Mouse (Mus musculus) heart, adult 18-20 months (tissue): ENCODE data around the gene Gabarap. TPM values are rescaled to one million over a fixed set of nuclear protein-coding genes. Genes with fewer than 3 reads are reported as not detected.
"Not testable (repeated sequence)": the region's sequence is repeated elsewhere in the genome, so short reads cannot be mapped to it uniquely, and the experiment has no call there.

Source experiments
- DNase-seq, 2 experiments: peaks; one replicate each; pipeline ENCODE4 v3.0.0; 2021 to 2022; ENCODE audit warnings: mixed read lengths in 1 of 2
- long read RNA-seq, 2 experiments: library from polyadenylated mRNA; stranded (forward); transcript quantifications; one replicate each; pipeline ENCODE4 v2.0.0; 2021
- total RNA-seq, 2 experiments: library from RNA; stranded (reverse); gene quantifications; 2 replicates each; pipeline ENCODE4 v1.2.3; 2021

Gene Gabarap
- 100 to 1,000 TPM; 285 to 320 TPM for total RNA-seq
- long read RNA-seq, experiment 1, transcript Gabarap-201 (4 exons, 1,351 nt): major isoform, 205 of 214 reads
- long read RNA-seq, experiment 1, partial matches to known transcripts: 9 of 214 reads
- long read RNA-seq, experiment 1, other reads (novel, unspliced or antisense): 0 of 214 reads
- long read RNA-seq, experiment 2, transcript Gabarap-201 (4 exons, 1,351 nt): major isoform, 161 of 169 reads
- long read RNA-seq, experiment 2, partial matches to known transcripts: 8 of 169 reads
- long read RNA-seq, experiment 2, other reads (novel, unspliced or antisense): 0 of 169 reads

DNA sequence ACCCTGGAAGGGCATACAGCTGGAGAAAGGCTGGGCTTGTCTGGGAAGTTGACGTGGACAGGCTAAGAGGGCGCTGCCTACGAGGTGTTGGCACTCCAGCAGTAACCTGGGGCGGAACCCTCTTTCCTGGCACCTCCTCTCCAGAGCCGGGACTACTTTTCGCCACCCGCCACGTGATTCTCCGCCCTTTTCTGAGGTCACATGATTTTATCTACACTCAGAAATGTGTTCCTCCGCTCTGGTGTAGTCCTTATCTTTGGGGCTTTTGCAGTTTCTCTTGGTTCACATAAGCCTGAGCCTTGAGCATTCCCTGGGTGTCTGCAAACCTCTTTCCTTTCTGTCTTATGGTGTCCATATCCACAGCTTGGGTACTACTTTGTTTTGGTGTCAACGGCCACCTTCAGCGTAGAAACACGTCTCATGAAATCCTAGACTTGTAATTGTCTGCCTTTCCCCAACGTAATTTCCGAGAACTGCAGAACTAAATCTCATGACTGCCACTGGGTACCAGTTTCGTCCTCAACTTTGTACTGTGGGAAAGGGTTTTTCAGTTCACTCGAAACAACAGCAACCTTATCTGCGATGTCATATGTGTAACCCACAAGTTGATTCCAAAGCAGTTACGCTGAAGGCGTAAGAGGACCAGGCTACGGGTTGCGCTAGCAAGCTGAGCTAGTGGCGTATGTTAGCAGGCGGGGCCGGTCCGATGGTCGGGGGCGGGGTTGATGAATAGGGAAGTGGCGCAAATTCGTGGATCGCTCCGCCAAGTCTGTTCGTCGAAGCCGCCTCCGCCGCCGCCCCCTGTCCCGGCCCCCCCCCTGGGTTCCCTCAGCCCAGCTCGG is at the start of gene Gabarap:
Gene Gabarap, plus strand, starts transcription at position 294 of the 842 bp plus-strand sequence.
- peak; percentile 98 for DNase-seq

DNA sequence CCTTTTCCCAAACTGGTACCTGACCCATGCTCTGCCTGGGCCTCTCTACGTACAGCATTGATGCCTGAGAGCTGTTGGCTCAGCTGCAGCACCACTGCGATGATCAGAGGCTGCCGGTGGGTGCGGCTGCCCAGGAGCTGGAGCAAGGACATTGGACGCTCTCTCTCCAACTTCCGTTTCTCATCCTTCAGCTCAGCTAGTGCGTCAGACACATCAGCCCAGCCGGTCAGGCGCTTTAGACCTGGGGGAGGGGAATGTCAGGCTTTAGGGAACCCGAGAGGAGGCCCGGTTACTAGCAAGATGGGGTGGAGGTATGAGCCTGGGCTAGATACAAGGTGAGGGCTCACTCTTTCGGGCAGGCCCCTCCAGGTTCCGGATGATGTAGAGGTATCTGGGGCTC is 45.7 kb upstream of the Gabarap start:
- DNase-seq: peak in 1 of 2 experiments; percentile 26

DNA sequence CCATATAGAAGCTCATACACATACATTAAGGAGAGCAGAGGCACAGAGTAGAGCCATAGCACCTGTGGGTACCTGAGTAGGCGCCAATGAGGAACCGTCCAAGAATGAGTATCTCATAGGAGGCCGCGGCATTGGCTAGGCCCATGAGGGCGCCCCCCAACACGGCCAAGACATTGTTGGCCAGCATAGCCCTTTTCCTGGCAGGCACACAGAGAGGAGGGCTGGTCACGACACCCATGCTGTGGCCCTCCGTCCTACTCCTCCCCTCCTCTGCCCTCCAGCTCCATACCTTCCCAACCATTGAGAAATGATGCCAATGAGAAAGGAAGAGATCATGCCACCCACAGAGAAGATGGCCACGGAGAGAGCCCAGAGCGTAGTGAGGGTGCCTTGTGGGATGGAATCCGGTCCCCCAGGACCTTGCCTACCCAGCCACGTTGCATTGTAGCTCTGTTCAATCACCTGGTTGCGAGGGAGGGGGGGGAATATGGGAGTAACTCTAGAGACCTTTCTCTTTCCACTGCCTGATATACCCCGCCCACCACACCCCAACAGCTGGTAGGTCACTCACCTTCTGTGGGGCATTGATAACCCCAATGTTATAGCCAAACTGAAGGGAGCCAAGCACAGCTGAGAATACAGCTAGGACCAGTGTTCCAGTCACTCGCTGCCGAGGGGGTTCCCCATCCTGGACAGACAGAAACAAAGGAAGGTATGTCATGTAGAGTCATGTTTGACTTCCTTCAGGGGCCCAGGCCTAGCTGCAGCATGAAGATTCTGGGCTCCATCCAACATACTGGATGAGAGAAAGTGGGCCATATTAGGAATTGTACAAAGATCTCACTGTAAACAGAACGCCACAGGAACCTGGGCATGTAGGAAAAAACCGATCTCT is 44.7 kb upstream of the Gabarap start:
- DNase-seq: no peak

DNA sequence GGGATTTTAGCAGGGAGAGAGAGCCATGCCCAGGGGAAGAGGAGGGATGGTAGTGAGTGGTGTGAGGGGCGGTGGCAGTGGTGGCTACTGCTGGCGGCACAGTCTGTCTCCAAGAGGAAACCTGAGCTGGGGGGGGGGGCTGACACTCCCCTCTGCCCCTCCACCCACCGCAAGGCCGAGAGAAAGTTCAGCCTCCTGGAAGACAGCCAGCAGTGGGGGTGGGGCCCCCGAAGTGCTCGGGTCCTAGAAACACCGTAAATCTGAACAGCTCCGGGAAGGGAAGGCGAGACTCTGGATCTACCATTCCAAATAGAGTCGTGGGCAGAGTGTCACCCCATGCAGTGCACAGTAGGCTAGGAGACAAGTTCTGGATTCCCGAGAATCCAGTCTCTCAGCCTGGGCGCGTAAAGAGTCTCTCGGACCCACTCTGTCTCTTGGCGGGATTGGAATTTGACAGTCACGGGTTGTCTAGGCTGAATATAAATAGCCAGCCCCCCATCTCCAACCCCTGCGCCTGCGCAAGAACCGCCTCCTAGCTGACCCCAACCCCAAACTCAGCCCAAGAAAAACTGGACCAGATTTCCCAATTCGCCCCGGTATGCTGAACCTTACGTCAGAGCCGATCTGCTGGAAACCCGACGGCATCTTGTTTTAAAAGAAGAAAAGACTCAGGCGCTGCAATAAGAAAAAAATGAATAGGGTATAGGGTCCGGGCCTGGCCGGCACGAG is 43.4 kb upstream of the Gabarap start:
- DNase-seq: peak; percentile 66 to 83

DNA sequence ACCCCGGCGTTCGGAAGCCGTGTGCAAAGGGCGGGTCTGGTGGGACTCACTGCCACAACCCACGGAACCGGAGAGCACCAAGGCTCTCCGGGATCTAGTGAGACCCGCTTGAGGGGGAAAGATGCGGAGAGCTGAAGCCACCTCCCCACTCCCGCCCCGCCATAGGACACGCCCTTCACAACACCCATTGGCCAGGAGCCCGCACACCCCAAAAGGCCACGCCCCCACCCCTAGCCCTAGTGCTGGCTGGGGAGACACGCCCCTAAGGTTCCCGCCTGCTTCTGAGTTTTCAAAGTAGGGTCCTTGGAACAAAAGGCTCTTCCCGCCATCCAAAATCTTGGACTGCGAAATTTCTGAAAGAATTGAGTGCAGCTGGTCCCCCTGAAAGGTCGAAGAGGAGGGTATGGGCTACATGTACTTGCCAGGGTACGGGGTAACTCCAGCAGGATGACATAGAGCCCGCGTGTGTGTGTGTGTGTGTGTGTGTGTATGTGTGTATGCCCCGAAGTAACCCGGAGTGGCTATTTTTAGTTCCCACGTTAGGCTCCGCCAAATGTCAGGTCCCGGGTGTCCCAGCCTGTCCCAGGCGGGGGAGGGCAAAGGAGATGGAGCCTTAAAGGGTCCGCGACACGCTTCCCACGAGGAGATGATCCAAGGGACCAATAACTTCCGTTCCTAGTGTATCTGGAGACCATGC is 42.7 kb upstream of the Gabarap start, which contains the start of gene Slc2a4:
Gene Slc2a4, minus strand, starts transcription at position 123 of the 697 bp plus-strand sequence.
- DNase-seq: peak; percentile 94

DNA sequence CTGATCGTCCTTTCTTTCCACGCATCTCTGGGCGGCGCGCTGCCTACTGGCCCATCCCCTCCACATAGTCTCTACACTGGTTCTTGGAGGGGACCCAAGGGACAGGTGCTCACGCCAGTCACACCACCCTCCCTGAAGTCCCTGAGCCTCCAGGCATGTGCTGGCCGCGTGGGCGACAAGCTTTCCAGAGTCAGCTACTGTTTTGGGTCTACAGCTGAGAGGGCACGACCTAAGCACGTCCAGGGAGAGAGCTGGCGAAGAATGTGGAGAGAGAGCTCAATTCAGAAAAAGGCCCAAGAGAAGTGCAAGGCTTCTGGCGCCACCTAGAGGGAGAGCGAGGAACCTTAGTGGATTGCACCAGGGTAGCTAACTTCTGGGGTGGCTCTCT is 42.2 kb upstream of the Gabarap start:
- peak; percentile 90 to 96 for DNase-seq

DNA sequence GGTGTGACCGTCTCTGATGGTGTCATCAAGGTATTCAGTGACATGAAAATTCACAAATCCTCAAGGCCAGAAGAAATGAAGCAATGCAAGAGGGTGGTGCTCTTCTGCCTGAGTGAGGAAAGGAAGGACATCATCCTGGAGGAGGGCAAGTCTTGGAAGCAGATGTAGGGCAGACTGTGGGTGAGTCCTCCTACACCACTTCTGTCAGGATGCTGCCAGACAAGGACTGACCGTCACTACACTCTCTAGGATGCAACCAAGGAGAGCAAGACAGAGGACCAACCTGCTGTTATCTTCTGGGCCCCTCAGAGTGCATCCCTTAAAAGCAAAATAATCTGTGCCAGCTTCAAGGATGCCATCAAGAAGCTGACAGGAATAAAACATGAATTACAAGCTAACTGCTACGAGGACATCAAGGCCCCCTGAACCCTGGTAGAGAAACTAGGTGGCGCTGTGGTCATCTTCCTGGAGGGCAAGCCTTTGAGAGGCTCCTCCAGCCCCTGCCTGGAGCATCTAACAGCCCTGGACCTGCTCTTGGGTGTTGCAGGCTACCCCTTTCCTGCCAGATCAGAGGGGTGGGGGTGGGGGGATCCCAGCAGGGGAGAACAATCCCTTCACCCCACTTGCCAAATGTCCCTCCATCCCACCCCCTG is 40.0 kb upstream of the Gabarap start:
- no peak for DNase-seq

DNA sequence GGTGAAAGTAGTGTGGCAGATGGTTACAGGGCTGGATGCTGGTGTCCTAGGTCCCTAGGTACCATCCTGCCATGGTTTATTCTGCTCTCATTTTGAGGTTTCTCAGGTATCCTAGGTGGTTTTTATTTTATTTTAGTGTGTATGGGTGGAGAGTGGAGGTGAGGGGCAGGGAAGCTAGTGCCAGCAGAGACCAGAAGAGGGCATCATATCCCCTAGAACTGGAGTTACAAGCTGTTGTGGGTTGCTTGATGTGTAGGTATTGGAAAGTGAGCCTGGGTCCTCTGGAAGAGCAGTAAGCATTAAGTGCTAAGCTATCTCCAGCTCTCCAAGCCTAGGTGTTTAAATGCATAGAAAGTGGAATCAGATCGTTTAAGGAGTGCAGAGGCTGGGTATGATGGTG is 38.7 kb upstream of the Gabarap start:
- DNase-seq: no peak

DNA sequence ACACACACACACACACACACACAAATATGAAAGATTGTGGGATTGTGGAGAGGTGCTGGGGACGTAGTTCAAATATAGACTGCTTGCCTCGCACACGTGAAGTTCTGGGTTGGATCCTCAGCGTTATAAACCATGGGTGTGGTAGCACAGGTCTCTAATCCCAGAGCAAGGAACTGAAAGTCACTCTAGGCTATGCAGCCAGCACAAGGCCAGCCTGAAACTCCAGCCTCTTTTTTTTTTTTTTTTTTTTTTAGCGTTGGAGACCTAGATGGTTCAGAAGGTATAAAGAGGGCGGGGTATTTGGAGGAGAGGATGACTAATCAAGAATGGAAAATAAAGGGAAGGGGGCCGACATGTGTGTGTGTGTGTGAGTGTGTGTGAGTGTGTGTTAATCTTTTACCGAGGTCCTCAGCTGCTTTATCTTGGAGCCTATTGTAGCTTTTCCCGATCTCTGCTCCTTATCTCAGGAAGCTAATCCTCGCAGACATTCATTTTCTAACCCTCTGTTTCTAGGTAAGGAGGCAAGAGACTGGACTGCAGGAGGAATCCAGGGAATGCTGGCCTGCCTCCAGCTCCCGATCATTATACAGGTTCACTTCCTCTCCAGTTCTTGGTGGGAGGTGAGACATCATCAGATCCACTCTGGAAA is 37.6 kb upstream of the Gabarap start:
- no peak for DNase-seq

DNA sequence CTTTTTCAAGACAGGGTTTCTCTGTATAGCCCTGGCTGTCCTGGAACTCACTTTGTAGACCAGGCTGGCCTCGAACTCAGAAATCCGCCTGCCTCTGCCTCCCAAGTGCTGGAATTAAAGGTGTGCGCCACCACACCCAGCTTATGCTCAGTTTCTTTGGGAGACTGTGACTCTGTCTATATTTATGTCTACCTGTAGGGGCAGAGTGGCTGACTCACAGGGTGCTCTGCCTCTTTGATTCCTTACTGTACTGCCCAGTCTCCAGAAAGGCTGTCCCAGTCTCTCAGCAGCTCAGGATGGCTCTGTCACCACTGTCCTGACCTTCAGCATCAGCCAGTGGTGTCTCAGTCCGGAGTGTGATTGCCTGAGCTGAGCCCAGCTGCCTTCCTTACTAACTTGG is 35.3 kb upstream of the Gabarap start:
- not testable (repeated sequence) for DNase-seq

DNA sequence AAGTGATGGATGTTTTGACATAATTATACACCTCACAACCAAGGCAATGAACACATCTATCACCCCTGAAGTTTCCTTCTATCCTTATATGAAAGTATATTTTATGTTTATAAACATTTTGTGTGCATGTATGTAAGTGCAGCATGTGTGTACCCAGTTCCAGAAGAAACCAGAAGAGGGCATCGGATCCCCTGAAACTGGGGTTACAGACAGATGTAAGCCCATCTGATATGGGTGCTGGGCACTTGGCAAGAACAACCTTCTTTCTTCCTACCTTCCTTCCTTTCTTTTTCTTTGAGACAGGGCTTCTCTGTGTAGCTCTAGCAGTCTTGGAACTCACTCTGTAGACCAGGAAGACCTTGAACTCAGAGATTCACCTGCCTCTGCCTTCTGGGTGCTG is 34.7 kb upstream of the Gabarap start:
- no peak for DNase-seq

DNA sequence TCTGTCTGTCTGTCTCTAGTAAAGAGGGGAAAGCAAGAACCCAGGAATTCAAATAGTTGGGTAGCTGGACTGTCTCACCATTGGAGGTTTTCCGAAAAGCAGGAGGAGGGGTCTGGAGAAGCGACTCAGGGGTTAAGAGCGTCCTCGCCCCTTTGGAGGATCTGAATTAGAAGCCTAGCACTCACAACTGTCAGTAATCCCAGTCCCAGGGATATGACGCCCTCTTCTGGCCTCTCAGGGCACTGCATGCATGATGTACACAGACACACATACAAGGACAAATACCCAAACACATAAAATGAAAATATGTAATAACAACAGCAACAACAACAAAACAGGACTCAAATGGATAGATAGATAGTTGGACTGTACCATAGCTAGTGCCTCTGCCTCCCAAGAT is 30.3 kb upstream of the Gabarap start:
- DNase-seq: no peak

DNA sequence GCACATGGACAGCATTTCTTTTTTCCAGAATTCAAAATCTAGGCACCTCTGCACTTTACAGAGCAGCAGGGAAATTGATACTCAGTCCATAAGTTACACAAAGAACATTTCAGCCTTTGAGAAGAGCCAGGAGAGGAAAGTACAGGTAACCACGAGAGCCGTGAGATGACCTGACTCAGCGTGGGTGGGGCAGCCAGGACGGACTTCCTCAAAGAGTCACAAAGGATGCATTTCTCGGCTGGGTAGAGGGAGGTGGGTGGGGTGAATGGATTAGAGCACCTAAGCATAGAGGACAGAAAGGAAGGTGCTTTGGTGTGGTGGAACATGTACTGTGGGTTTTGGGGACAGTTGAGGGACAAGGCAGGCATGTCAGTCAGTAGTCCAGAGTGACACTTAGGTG is 29.1 kb upstream of the Gabarap start:
- no peak for DNase-seq

DNA sequence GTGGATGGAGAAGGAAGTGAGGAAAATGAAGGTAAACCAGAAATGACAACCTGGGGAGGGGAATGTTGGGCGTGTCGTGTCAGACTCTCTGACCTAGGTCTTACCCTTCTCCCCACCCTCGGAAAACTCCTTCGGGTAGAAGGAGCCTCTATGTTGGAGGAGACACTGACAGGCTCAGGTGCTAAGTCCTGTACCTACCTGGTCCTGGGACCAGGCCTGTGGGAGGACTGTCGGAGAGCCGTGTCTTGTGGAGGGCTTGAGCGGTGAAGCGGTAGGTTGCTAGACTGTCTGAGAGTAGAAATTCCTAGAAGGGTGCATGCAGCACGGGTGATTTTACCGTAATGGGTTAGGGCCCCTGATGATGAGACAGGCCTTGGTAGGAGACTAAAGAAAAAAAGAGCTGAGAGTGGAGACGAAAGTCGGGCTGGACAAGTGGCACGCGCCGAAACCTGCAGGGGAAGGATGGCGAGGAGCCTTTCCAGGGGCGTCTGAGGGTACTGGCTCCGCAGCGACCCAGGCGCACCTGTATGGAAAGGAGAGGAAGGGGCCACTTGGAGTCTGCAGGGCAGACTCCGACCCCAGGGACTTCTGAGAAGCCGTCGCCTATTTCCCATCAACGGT is 26.2 kb upstream of the Gabarap start, which contains the start of gene Cldn7:
Gene Cldn7, plus strand, starts transcription at position 130 of the 621 bp plus-strand sequence.
- DNase-seq: no peak

DNA sequence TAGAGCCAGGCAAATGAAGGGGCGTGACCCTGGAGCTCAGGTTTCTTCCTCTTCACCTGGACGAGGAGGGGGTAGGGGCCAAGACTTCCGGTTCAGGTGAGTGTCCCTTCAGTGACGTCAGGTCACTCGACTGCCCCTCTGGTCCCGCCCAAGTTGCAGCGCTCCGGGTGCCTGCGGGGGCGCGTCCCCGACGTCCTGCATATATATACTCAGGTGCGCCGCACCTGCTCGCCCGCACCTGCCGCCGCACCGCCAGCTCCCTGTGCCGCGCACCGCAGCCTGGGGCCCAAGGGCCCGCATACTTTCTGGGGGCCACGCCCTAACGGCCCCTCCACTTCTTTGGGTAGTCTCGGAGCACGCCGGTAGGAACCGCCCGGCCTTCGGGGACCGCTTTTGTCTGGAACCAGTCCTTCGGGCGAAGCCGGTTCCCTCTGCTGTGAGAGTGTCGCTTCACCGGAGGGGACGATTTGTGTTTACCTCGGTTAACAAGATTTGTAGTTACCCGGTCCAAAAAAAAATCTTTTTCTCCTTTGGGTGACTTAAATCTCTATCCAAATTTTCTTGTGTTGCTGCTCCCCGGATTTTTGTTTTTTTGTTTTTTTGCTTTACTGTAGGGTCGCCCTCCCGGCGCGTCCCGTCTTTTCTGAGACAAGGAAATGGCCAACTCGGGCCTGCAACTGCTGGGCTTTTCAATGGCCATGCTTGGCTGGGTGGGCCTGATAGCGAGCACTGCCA is 25.5 kb upstream of the Gabarap start:
- DNase-seq: no peak

DNA sequence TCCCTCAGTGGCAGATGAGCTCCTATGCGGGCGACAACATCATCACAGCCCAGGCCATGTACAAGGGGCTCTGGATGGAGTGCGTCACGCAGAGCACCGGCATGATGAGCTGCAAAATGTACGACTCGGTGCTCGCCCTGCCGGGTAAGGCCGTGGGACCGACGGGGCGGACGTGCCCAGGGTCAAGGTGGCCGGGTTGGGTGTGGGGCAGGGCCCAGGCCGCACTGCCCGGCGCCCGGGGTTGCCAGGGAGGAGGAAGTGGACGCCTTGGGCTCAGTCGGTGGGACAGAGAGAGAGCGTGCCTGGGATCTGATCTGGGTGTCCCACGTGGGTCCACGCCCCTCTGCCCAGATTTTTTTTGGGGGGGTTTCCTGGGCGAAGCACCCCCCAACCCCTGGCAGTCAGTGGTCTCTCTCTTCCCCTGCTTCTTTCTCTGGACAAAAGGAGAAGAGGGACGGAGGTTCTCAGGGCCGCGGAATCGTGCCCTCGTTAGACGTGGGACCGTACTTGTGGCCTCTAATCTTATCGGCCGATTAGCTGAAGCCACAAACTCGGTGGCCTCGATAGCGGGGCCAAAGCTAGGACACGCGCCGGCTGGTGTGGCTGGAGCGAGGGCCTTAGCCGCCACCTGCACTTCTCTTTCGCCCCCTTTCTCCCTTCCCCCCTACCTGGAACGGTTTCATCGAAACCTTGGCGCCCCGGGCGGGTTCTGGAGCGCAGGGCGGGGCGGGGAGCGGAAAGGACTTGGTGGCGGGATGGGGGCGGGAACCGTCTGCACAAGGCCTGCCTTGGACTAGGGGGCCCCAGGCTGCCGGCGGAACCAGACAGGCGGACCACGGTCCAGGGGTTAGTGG is 24.7 kb upstream of the Gabarap start:
- DNase-seq: peak in 1 of 2 experiments; percentile 29

DNA sequence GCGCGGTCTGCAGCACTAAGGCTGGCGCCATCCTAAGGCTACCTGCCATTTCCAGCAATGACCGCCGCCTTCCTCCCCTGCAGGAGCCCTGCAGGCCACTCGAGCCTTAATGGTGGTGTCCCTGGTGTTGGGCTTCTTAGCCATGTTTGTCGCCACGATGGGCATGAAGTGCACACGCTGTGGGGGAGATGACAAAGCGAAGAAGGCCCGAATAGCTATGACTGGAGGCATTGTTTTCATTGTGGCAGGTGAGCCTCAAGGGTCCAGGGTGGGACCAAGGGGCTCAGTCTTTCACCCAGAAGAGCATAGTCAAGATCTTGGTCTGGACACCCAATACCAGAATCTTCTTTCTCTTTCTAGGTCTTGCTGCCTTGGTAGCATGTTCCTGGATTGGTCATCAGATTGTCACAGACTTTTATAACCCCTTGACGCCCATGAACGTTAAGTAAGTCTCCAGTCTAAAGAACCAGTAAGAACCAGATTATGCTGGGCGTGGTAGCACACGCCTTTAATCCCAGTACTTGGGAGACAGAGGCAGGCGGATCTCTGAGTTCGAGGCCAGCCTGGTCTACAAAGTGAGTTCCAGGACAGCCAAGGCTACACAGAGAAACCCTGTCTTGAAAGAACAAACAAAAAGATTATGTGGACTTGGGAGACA is 24.0 kb upstream of the Gabarap start:
- DNase-seq: no peak
